Mouse (Mus musculus) ZHBTc4 (cell line): ENCODE measurements at regions not wholly inside any gene's neighbourhood (a gene's known extent, or its start where the extent isn't known, plus 50 kb on each side); places are given as distances from the start of the nearest gene placed in this dataset.

Experiments
- DNase-seq: peaks from one replicate; pipeline ENCODE4 v3.0.0-alpha.2; 2011; ENCODE audit warnings: low read depth, low spot score

- no peak for DNase-seq
Measured at GRCm38 (mm10) chr15:8903651-8904050, 64.1 kb upstream of the Ranbp3l start.

GRCm38 (mm10) chr15:8897487-8898158, 70.1 kb upstream of the Ranbp3l start:
- no peak for DNase-seq

- DNase-seq = no peak
Measured at GRCm38 (mm10) chr15:8896856-8897255, 70.9 kb upstream of the Ranbp3l start.

GRCm38 (mm10) chr15:8896391-8896790, 71.4 kb upstream of the Ranbp3l start:
- no peak for DNase-seq

- DNase-seq = no peak
Measured at GRCm38 (mm10) chr15:8885585-8885984, 82.2 kb upstream of the Ranbp3l start.

- peak; percentile 33 for DNase-seq
Measured at GRCm38 (mm10) chr15:8884608-8885467, 82.9 kb upstream of the Ranbp3l start.

- no peak for DNase-seq
Measured at GRCm38 (mm10) chr15:8882880-8883539, 84.7 kb upstream of the Ranbp3l start.

- DNase-seq = no peak
Measured at GRCm38 (mm10) chr15:8874884-8875493, 92.8 kb upstream of the Ranbp3l start.

- DNase-seq = no peak
Measured at GRCm38 (mm10) chr15:8868021-8868420, 99.7 kb upstream of the Ranbp3l start.

- DNase-seq = no peak
Measured at GRCm38 (mm10) chr15:8867160-8867891, 100.4 kb upstream of the Ranbp3l start.

GRCm38 (mm10) chr15:8865089-8865933, 102.4 kb upstream of the Ranbp3l start:
- DNase-seq = no peak

- DNase-seq = no peak
Measured at GRCm38 (mm10) chr15:8856419-8857084, 111.2 kb upstream of the Ranbp3l start.

- no peak for DNase-seq
Measured at GRCm38 (mm10) chr15:8855511-8855910, 112.2 kb upstream of the Ranbp3l start.

- no peak for DNase-seq
Measured at GRCm38 (mm10) chr15:8854336-8854735, 113.4 kb upstream of the Ranbp3l start.

- DNase-seq = no peak
Measured at GRCm38 (mm10) chr15:8850996-8851395, 116.8 kb upstream of the Ranbp3l start.

GRCm38 (mm10) chr15:8849413-8849812, 118.3 kb upstream of the Ranbp3l start:
- peak; percentile 71 for DNase-seq

GRCm38 (mm10) chr15:8842129-8842528, 125.6 kb upstream of the Ranbp3l start:
- peak; percentile 66 for DNase-seq

- peak; percentile 52 for DNase-seq
Measured at GRCm38 (mm10) chr15:8839462-8839861, 128.3 kb upstream of the Ranbp3l start.

GRCm38 (mm10) chr15:8834151-8834550, 123.6 kb upstream of the Slc1a3 start:
- DNase-seq = peak; percentile 38

- DNase-seq = no peak
Measured at GRCm38 (mm10) chr15:8832970-8833369, 122.4 kb upstream of the Slc1a3 start.
